Mouse (Mus musculus) kidney, adult 2 months (tissue): ENCODE data around the gene Gm20481.

Experiments used
- CTCF ChIP-seq: fragments of 200-500 bp; conservative IDR thresholded peaks from 2 replicates; pipeline ENCODE4 v1.5.1; 2011; ENCODE audit warnings: low read depth, mild to moderate bottlenecking, control low read depth, low read length, moderate library complexity, mixed read lengths; ENCODE audit not compliant: insufficient read depth, insufficient read length
- POLR2A ChIP-seq: fragments of 200-500 bp; IDR thresholded peaks from one replicate; pipeline ENCODE4 v1.6.1; 2011; ENCODE audit warnings: low read depth, low read length, control low read depth

DNA sequence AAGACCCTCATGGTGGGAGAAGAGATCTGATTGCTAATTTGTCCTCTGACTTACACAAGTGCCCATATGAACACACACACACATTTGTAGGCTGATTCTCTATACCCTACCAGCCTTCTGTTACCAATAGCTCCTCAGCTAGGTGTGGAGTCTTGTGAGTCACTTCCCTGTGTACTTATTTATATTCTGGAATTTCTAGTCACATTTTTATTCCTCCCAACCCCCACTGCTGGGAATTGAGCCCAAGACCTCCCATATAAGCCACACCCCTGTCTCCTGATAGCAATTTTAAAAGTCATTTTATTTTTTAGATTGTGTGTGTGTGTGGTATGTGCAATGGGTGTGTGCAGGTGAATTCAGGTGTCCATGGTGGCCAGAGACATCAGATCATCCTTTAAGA, 25.4 kb upstream of the Gm20481 start:
- TF ChIP-seq POLR2A = no peak
- TF ChIP-seq CTCF = no peak
